Mouse (Mus musculus) myocyte (in vitro differentiated cells): Measurements from ENCODE around the gene Capn8. TPM values are rescaled to one million over a fixed set of nuclear protein-coding genes. Genes with fewer than 3 reads are reported as not detected.

Experiments
- H3K27me3 ChIP-seq: one replicate; pipeline ENCODE4 v1.6.1; 2011; ENCODE audit not compliant: control insufficient read depth, insufficient read depth, insufficient read length
- H3K36me3 ChIP-seq: one replicate; pipeline ENCODE4 v1.6.1; 2011; ENCODE audit not compliant: control insufficient read depth, insufficient read depth
- H3K4me2 ChIP-seq: one replicate; pipeline ENCODE4 v1.6.1; 2011; ENCODE audit warnings: low read depth, control low read depth
- H3K4me3 ChIP-seq: one replicate; pipeline ENCODE4 v1.5.1; 2011; ENCODE audit warnings: mild to moderate bottlenecking, control low read depth, moderate library complexity
- H3K79me2 ChIP-seq: one replicate; pipeline ENCODE4 v1.6.1; 2011; ENCODE audit not compliant: control insufficient read depth, insufficient read depth
- H3ac ChIP-seq: one replicate; pipeline ENCODE4 v1.6.1; 2011; ENCODE audit not compliant: control insufficient read depth, insufficient read length
- CEBPB ChIP-seq: IDR thresholded peaks from 2 replicates; pipeline ENCODE4 v1.6.1; 2011; ENCODE audit warnings: mild to moderate bottlenecking, moderate library complexity; ENCODE audit not compliant: poor library complexity, insufficient read depth, severe bottlenecking
- E2F4 ChIP-seq: IDR thresholded peaks from one replicate; pipeline ENCODE4 v1.6.1; 2011; ENCODE audit warnings: mild to moderate bottlenecking, control low read depth, moderate library complexity; ENCODE audit not compliant: insufficient read depth
- MAX ChIP-seq: IDR thresholded peaks from one replicate; pipeline ENCODE4 v1.6.1; 2011; ENCODE audit warnings: low read depth, mild to moderate bottlenecking, control low read depth
- MYOD1 ChIP-seq, 3 experiments: IDR thresholded peaks; one replicate each; pipeline ENCODE4 v1.6.1; 2011; ENCODE audit warnings: control low read depth in 2 of 3, low read depth in 2 of 3, mild to moderate bottlenecking in 2 of 3, moderate library complexity in 1 of 3; ENCODE audit not compliant: insufficient read length in 2 of 3, control insufficient read depth in 1 of 3
- MYOG ChIP-seq, 3 experiments: IDR thresholded peaks; one replicate each; pipeline ENCODE4 v1.6.1; 2011; ENCODE audit warnings: control low read depth in 2 of 3, low read depth in 2 of 3, mild to moderate bottlenecking in 2 of 3; ENCODE audit not compliant: insufficient read length in 2 of 3, control insufficient read depth in 1 of 3, insufficient read depth in 1 of 3
- POLR2A ChIP-seq: IDR thresholded peaks from one replicate; pipeline ENCODE4 v1.6.1; 2011; ENCODE audit warnings: low read depth, mild to moderate bottlenecking, control low read depth, moderate library complexity; ENCODE audit not compliant: insufficient read length
- POLR2AphosphoS2 ChIP-seq: IDR thresholded peaks from one replicate; pipeline ENCODE4 v1.6.1; 2011; ENCODE audit warnings: low read depth, control low read depth; ENCODE audit not compliant: insufficient read length
- REST ChIP-seq: IDR thresholded peaks from one replicate; pipeline ENCODE4 v1.6.1; 2011; ENCODE audit warnings: mild to moderate bottlenecking, control low read depth, moderate library complexity; ENCODE audit not compliant: insufficient read depth, insufficient read length
- SRF ChIP-seq: IDR thresholded peaks from one replicate; pipeline ENCODE4 v1.6.1; 2011; ENCODE audit warnings: low read depth; ENCODE audit not compliant: control insufficient read depth, insufficient read length
- TCF12 ChIP-seq: IDR thresholded peaks from one replicate; pipeline ENCODE4 v1.6.1; 2011; ENCODE audit warnings: mild to moderate bottlenecking, control low read depth; ENCODE audit not compliant: poor library complexity, insufficient read depth, severe bottlenecking
- TCF3 ChIP-seq: IDR thresholded peaks from one replicate; pipeline ENCODE4 v1.6.1; 2011; ENCODE audit warnings: low read depth, control low read depth; ENCODE audit not compliant: insufficient read length
- USF1 ChIP-seq: IDR thresholded peaks from one replicate; pipeline ENCODE4 v1.6.1; 2011; ENCODE audit warnings: low read depth, mild to moderate bottlenecking, control low read depth, moderate library complexity
- polyA plus RNA-seq: library from polyadenylated mRNA; unstranded; fragments of >200 nt; fragmentation: generic; extraction: Trizol; gene quantifications from one replicate; pipeline ENCODE4 v1.2.1, GENCODE M21; 2012; ENCODE audit warnings: missing spikeins

Gene Capn8
- polyA plus RNA-seq, 1 experiment = not detected

GRCm38 (mm10) chr1:182533583-182533982 is 31.2 kb upstream of the Capn8 start:
- H3K4me2 ChIP-seq = no peak overlapping the region
- no peaks in the 10 kb centered on the region for H3K36me3 ChIP-seq
- H3K79me2 ChIP-seq = no peaks in the 10 kb centered on the region
- H3K27me3 ChIP-seq = no peaks in the 10 kb centered on the region
- no peak overlapping the region for H3ac ChIP-seq
- TF ChIP-seq SRF (no peak), MAX (no peak), USF1 (no peak), TCF3 (no peak), REST (no peak), POLR2AphosphoS2 (no peak), CEBPB (no peak), MYOG (IDR thresholded peaks at IDR 0.05; ENCODE audit: control insufficient read depth in 1 of 3, insufficient read depth in 1 of 3, insufficient read length in 2 of 3, low read depth in 2 of 3) (no peak), TCF12 (no peak), MYOD1 (IDR thresholded peaks at IDR 0.05; ENCODE audit: control insufficient read depth in 1 of 3, insufficient read length in 2 of 3, low read depth in 2 of 3) (no peak), E2F4 (no peak), POLR2A (no peak)
- no peak overlapping the region for H3K4me3 ChIP-seq

DNA sequence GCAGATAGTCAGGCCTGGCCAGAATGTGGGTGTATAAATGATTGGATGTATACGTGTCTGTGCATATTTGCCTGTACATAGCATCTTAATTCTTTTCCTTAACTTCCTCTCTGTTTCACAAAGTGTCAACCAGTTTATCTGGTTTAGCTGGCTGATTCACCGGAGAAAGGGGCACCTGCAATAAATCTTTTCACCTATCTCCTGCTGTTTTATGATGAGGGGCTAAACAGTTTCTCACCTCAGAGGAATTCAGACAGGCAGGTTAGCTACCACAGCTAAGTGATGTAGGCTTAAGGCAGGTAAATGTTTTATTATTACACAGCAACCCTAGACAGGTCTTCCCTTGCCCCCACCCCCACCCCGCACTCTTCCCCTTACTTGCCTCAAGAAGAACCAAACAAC is 29.7 kb upstream of the Capn8 start:
- Histone ChIP-seq H3ac (no peak overlapping the region), H3K4me2 (no peak overlapping the region), H3K27me3 (no peaks in the 10 kb centered on the region), H3K36me3 (no peaks in the 10 kb centered on the region), H3K4me3 (no peak overlapping the region), H3K79me2 (no peaks in the 10 kb centered on the region)
- no peak for TF ChIP-seq MAX

GRCm38 (mm10) chr1:182539023-182539940 is 25.5 kb upstream of the Capn8 start:
- Histone ChIP-seq H3ac (no peak overlapping the region), H3K27me3 (no peaks in the 10 kb centered on the region), H3K4me3 (no peak overlapping the region), H3K79me2 (no peaks in the 10 kb centered on the region), H3K36me3 (no peaks in the 10 kb centered on the region), H3K4me2 (peak overlapping the region; percentile 80)
- TF ChIP-seq CEBPB = peak; percentile 77
- no peak for TF ChIP-seq REST

- Histone ChIP-seq H3K36me3 (no peaks in the 10 kb centered on the region), H3ac (no peak overlapping the region), H3K4me3 (no peak overlapping the region), H3K4me2 (no peak overlapping the region), H3K27me3 (no peaks in the 10 kb centered on the region), H3K79me2 (no peaks in the 10 kb centered on the region)
- TF ChIP-seq CEBPB = no peak
- TF ChIP-seq REST = no peak
- TF ChIP-seq POLR2AphosphoS2 = no peak
- TF ChIP-seq MYOD1 (IDR thresholded peaks at IDR 0.05; ENCODE audit: control insufficient read depth in 1 of 3, insufficient read length in 2 of 3, low read depth in 2 of 3) = no peak
- no peak for TF ChIP-seq MYOG (IDR thresholded peaks at IDR 0.05; ENCODE audit: control insufficient read depth in 1 of 3, insufficient read depth in 1 of 3, insufficient read length in 2 of 3, low read depth in 2 of 3)
- TF ChIP-seq TCF3 = no peak
- TF ChIP-seq E2F4 = no peak
- no peak for TF ChIP-seq TCF12
- no peak for TF ChIP-seq USF1
- TF ChIP-seq MAX = no peak
- TF ChIP-seq POLR2A = no peak
- TF ChIP-seq SRF = no peak
Measured at GRCm38 (mm10) chr1:182542110-182542509, 22.7 kb upstream of the Capn8 start.

DNA sequence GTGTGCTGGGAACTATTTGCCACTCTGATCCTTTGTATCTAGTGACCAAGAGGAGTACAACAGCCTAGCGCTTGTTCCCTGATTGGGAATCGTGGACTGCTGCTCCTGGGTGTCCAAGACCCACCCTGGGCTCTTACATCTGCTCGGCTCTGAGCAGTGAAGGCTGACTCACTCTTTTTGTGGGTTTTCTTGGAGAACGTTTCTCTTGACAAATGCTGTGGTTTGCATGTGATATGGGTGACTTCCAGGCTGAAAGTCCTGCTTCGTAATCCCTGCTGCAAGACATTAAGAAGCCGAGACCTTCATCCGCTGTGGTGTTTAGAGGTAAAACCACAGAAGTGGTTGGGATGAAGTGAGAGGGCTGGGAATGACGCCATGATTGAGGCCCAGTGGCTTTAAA is 21.7 kb upstream of the Capn8 start:
- Histone ChIP-seq H3K79me2 (no peaks in the 10 kb centered on the region), H3K4me3 (no peak overlapping the region), H3ac (no peak overlapping the region), H3K36me3 (no peaks in the 10 kb centered on the region), H3K27me3 (no peaks in the 10 kb centered on the region), H3K4me2 (peak overlapping the region; percentile 69)
- peak in 2 of 3 experiments; percentile 8 to 42 for TF ChIP-seq MYOD1 (IDR thresholded peaks at IDR 0.05; ENCODE audit: control insufficient read depth in 1 of 3, insufficient read length in 2 of 3, low read depth in 2 of 3)
- peak in 2 of 3 experiments; percentile 52 to 74 for TF ChIP-seq MYOG (IDR thresholded peaks at IDR 0.05; ENCODE audit: control insufficient read depth in 1 of 3, insufficient read depth in 1 of 3, insufficient read length in 2 of 3, low read depth in 2 of 3)
- TF ChIP-seq TCF3 = no peak
- TF ChIP-seq E2F4 = no peak
- TF ChIP-seq TCF12 = peak; percentile 66
- TF ChIP-seq SRF = peak; percentile 22
- no peak for TF ChIP-seq REST
- peak; percentile 62; the same call in 1 of the 2 replicates for TF ChIP-seq CEBPB
- no peak for TF ChIP-seq MAX
- no peak for TF ChIP-seq POLR2AphosphoS2
- no peak for TF ChIP-seq POLR2A
- no peak for TF ChIP-seq USF1
